Comparison of ENCODE assay signal across 37 mouse cellular contexts in genomic region chr4:137502183-137502582, GRCm38 (mm10). TPM values are rescaled to one million over a fixed set of nuclear protein-coding genes. Genes with fewer than 3 reads are reported as not detected.
DNase-seq lines count a peak whose midpoint lies in the region; ATAC-seq and TF ChIP-seq lines count a peak whose summit lies in the region.
"Had no signal": no experiment of that assay in that cellular context is flagged by ENCODE, and none has a peak within 500 bp of the region (broad histone marks: within the 10 kb centered on the region; RNA-seq: fewer than 3 reads in every experiment).

No protein-coding gene starts in this region.

- WGBS in heart, embryonic 12.5 days: 82% methylated on average over 10 of the region's 10 CpGs
- 88% methylated on average over 10 of the region's 10 CpGs for WGBS in limb, embryonic 14.5 days
- WGBS in limb, embryonic 10.5 days: 90% methylated on average over 10 of the region's 10 CpGs
- 89% methylated on average over 10 of the region's 10 CpGs for WGBS in hindbrain, embryonic 11.5 days

- H3K79me2 ChIP-seq in CH12.LX (replicated peaks; ENCODE audit: control insufficient read depth, extremely low read depth, insufficient read depth, poor library complexity, severe bottlenecking): no peaks in the 10 kb centered on the region

- no peak for TF ChIP-seq CTCF in CH12.LX (conservative IDR thresholded peaks at IDR 0.05 in 1 of 2, IDR thresholded peaks at IDR 0.05 in 1 of 2; ENCODE audit: low read depth in 2 of 2, low read length in 2 of 2)

- no peak for DNase-seq in heart, postnatal 4 days
- DNase-seq in limb, embryonic 14.5 days (ENCODE audit: low spot score): no peak
- DNase-seq in limb, embryonic 10.5 days (ENCODE audit: low spot score): no peak
- DNase-seq in CH12.LX (ENCODE audit: extremely low read depth): peak; percentile 76
- DNase-seq in splenic B cell, adult 2 months (ENCODE audit: low read depth, low spot score): peak; percentile 71
- DNase-seq in hindbrain, embryonic 11.5 days (ENCODE audit: low spot score): no peak
- DNase-seq: cerebellum, adult 8-10 months; cerebellum, postnatal 25 days; forebrain, postnatal 0 days; gastrocnemius, postnatal 14 days; kidney, adult 9 months; layer of hippocampus, postnatal 36 days; lung, postnatal 36 days; right cerebral cortex, postnatal 25 days; thymus, postnatal 14 days had no signal

- no peak for ATAC-seq in heart, embryonic 12.5 days (ENCODE audit: insufficient number of reproducible peaks, low FRiP score)
- ATAC-seq in limb, embryonic 14.5 days (ENCODE audit: low FRiP score, low read depth): no peak
- ATAC-seq in hindbrain, embryonic 11.5 days (ENCODE audit: low FRiP score): no peak
- ATAC-seq: forebrain, postnatal 0 days; intestine, postnatal 0 days; midbrain, embryonic 16.5 days had no signal

- H3K4me2 ChIP-seq in heart, embryonic 12.5 days: no peak overlapping the region
- H3K4me2 ChIP-seq in limb, embryonic 14.5 days (replicated peaks; ENCODE audit: low read depth, low read length, severe bottlenecking): no peak overlapping the region
- H3K4me2 ChIP-seq in CH12.LX (ENCODE audit: insufficient read depth, low read depth, poor library complexity, severe bottlenecking): 0 out of 2 replicates have a peak overlapping the region, but pooled peaks have one; percentile 8
- no peak overlapping the region for H3K4me2 ChIP-seq in hindbrain, embryonic 11.5 days (replicated peaks; ENCODE audit: low read depth, low read length)
- H3K4me2 ChIP-seq: embryonic facial prominence, embryonic 15.5 days; forebrain, embryonic 12.5 days; heart, embryonic 11.5 days; hindbrain, embryonic 13.5 days; liver, embryonic 11.5 days; lung, embryonic 15.5 days; midbrain, embryonic 11.5 days had no signal

- H3K9ac ChIP-seq in heart, embryonic 12.5 days: 0 out of 2 replicates have a peak overlapping the region, but pooled peaks have one; percentile 6
- H3K9ac ChIP-seq in limb, embryonic 14.5 days (ENCODE audit: low read depth, low read length, severe bottlenecking): no peak overlapping the region
- no peak overlapping the region for H3K9ac ChIP-seq in CH12.LX (ENCODE audit: insufficient read depth, low read depth)
- H3K9ac ChIP-seq in hindbrain, embryonic 11.5 days (ENCODE audit: low read depth, low read length): no peak overlapping the region
- H3K9ac ChIP-seq: embryonic facial prominence, embryonic 15.5 days; forebrain, embryonic 12.5 days; forebrain, postnatal 0 days; hindbrain, embryonic 13.5 days; lung, embryonic 15.5 days had no signal

- peaks cover 71% of the 10 kb centered on the region for H3K4me1 ChIP-seq in heart, embryonic 12.5 days (replicated peaks)
- H3K4me1 ChIP-seq in limb, embryonic 14.5 days (ENCODE audit: control insufficient read depth, insufficient read depth, low read length): peaks cover 21% of the 10 kb centered on the region
- H3K4me1 ChIP-seq in limb, embryonic 10.5 days: peaks cover 39% of the 10 kb centered on the region
- H3K4me1 ChIP-seq in CH12.LX (ENCODE audit: control insufficient read depth in 1 of 2, insufficient read depth in 2 of 2): peaks cover 38 to 72% of the 10 kb centered on the region in 2 experiments
- H3K4me1 ChIP-seq in hindbrain, embryonic 11.5 days (replicated peaks; ENCODE audit: control insufficient read depth, insufficient read depth, low read length): no peaks in the 10 kb centered on the region
- H3K4me1 ChIP-seq: forebrain, embryonic 12.5 days had no signal

- TF ChIP-seq POLR2A in limb, embryonic 14.5 days (IDR thresholded peaks at IDR 0.05; ENCODE audit: borderline replicate concordance, extremely low read depth, insufficient read depth, insufficient read length): no peak
- no peak for TF ChIP-seq POLR2A in CH12.LX (IDR thresholded peaks at IDR 0.05; ENCODE audit: low read depth, low read length)

- peak; percentile 53; the same call in 1 of the 2 replicates for TF ChIP-seq EP300 in CH12.LX (IDR thresholded peaks at IDR 0.05; ENCODE audit: low read length)

- dilution Hi-C loops in CH12.LX (cut with MboI; ENCODE audit: extremely low pct_ligation_motif_present, extremely low pct_unique_long_range_greater_than_20kb, low sequenced_read_pairs): no loop called here

- in situ Hi-C loops in CH12.LX (cut with MboI; ENCODE audit: low pct_ligation_motif_present, low pct_unique_long_range_greater_than_20kb, low sequenced_read_pairs): loop anchor here (5.0 kb wide), 1 partner anchor 35 kb away; the partner anchor contains the start of gene Hspg2

- no peaks in the 10 kb centered on the region for H3K9me3 ChIP-seq in heart, embryonic 12.5 days (replicated peaks)
- no peaks in the 10 kb centered on the region for H3K9me3 ChIP-seq in limb, embryonic 14.5 days (ENCODE audit: control insufficient read depth, low read length)
- H3K9me3 ChIP-seq in limb, embryonic 10.5 days (replicated peaks): no peaks in the 10 kb centered on the region
- no peaks in the 10 kb centered on the region for H3K9me3 ChIP-seq in CH12.LX (replicated peaks; ENCODE audit: low read length)
- H3K9me3 ChIP-seq in hindbrain, embryonic 11.5 days (ENCODE audit: control insufficient read depth, low read length): no peaks in the 10 kb centered on the region
- H3K9me3 ChIP-seq: embryonic facial prominence, embryonic 10.5 days; embryonic facial prominence, embryonic 15.5 days; forebrain, embryonic 12.5 days; hindbrain, embryonic 13.5 days; lung, embryonic 15.5 days had no signal

- no peaks in the 10 kb centered on the region for H3K27me3 ChIP-seq in heart, embryonic 12.5 days (replicated peaks)
- no peaks in the 10 kb centered on the region for H3K27me3 ChIP-seq in limb, embryonic 14.5 days (ENCODE audit: control insufficient read depth, insufficient read depth, low read length)
- H3K27me3 ChIP-seq in limb, embryonic 10.5 days (ENCODE audit: low read depth, poor library complexity, severe bottlenecking): no peaks in the 10 kb centered on the region
- no peaks in the 10 kb centered on the region for H3K27me3 ChIP-seq in CH12.LX (replicated peaks)
- no peaks in the 10 kb centered on the region for H3K27me3 ChIP-seq in splenic B cell, adult 2 months (ENCODE audit: control insufficient read depth, insufficient read depth, low read length, poor library complexity, severe bottlenecking)
- no peaks in the 10 kb centered on the region for H3K27me3 ChIP-seq in hindbrain, embryonic 11.5 days (ENCODE audit: control insufficient read depth, insufficient read depth, low read length)
- H3K27me3 ChIP-seq: embryonic facial prominence, embryonic 15.5 days; forebrain, embryonic 12.5 days; hindbrain, embryonic 13.5 days; lung, embryonic 15.5 days had no signal

- H3K36me3 ChIP-seq in heart, embryonic 12.5 days: peaks cover 59% of the 10 kb centered on the region
- peaks cover 47% of the 10 kb centered on the region for H3K36me3 ChIP-seq in limb, embryonic 14.5 days (ENCODE audit: control insufficient read depth, insufficient read depth, low read length)
- peaks cover 57% of the 10 kb centered on the region for H3K36me3 ChIP-seq in limb, embryonic 10.5 days
- peaks cover 0 to 16% of the 10 kb centered on the region in 2 experiments for H3K36me3 ChIP-seq in CH12.LX (replicated peaks in 1 of 2; ENCODE audit: control insufficient read depth in 1 of 2, insufficient read depth in 1 of 2, low read length in 1 of 2)
- no peaks in the 10 kb centered on the region for H3K36me3 ChIP-seq in splenic B cell, adult 2 months (ENCODE audit: control insufficient read depth, insufficient read depth, low read length, poor library complexity, severe bottlenecking)
- H3K36me3 ChIP-seq in hindbrain, embryonic 11.5 days (ENCODE audit: control insufficient read depth, insufficient read depth, low read length): no peaks in the 10 kb centered on the region
- H3K36me3 ChIP-seq: hindbrain, embryonic 13.5 days had no signal

- H3K4me3 ChIP-seq in heart, embryonic 12.5 days: no peak overlapping the region
- H3K4me3 ChIP-seq in limb, embryonic 14.5 days (replicated peaks; ENCODE audit: low read length): no peak overlapping the region
- no peak overlapping the region for H3K4me3 ChIP-seq in limb, embryonic 10.5 days
- no peak overlapping the region for H3K4me3 ChIP-seq in CH12.LX (replicated peaks in 1 of 3; ENCODE audit: low read depth in 2 of 3, low read length in 2 of 3, poor library complexity in 1 of 3)
- H3K4me3 ChIP-seq in hindbrain, embryonic 11.5 days (ENCODE audit: low read depth, low read length): no peak overlapping the region
- H3K4me3 ChIP-seq: embryonic facial prominence, embryonic 10.5 days; embryonic facial prominence, embryonic 15.5 days; forebrain, embryonic 12.5 days; hindbrain, embryonic 13.5 days; lung, embryonic 15.5 days had no signal

- 0 out of 2 replicates have a peak overlapping the region, but pooled peaks have one; percentile 6 for H3K27ac ChIP-seq in heart, embryonic 12.5 days (ENCODE audit: poor library complexity, severe bottlenecking)
- H3K27ac ChIP-seq in limb, embryonic 14.5 days (replicated peaks; ENCODE audit: low read depth, low read length): 0 out of 2 replicates have a peak overlapping the region, but pooled peaks have one; percentile 43
- no peak overlapping the region for H3K27ac ChIP-seq in limb, embryonic 10.5 days
- H3K27ac ChIP-seq in CH12.LX (ENCODE audit: insufficient read depth, low read depth): peak overlapping the region; percentile 29; the same call in 1 of the 2 replicates
- H3K27ac ChIP-seq in hindbrain, embryonic 11.5 days (ENCODE audit: low read depth, low read length): no peak overlapping the region
- H3K27ac ChIP-seq: embryonic facial prominence, embryonic 10.5 days; embryonic facial prominence, embryonic 15.5 days; forebrain, embryonic 12.5 days; hindbrain, embryonic 13.5 days; lung, embryonic 15.5 days had no signal

- TF ChIP-seq RAD21 in CH12.LX (IDR thresholded peaks at IDR 0.05; ENCODE audit: low read depth, low read length): no peak

RNA-seq across cellular contexts. Expression of gene Hspg2, which starts 33.6 kb away (rescaled TPM):
- polyA plus RNA-seq in heart, embryonic 12.5 days (2016; fragmentation: Nextera tagmentation; extraction: Ambion mirVana): 51.8 and 61.5 TPM in 2 replicates
- total RNA-seq in heart, postnatal 4 days (2021): 100 to 1,000 TPM; 467 to 506 TPM
- polyA plus RNA-seq in limb, embryonic 14.5 days (2012; rRNA removed): 97.4 and 126 TPM in 2 replicates
- polyA plus RNA-seq in limb, embryonic 14.5 days (2014; fragmentation: Nextera tagmentation; extraction: Ambion mirVana): 65.6 and 68.4 TPM in 2 replicates
- polyA plus RNA-seq in limb, embryonic 10.5 days (2016; fragmentation: Nextera tagmentation; extraction: Ambion mirVana): 20.8 and 23.3 TPM in 2 replicates
- total RNA-seq in CH12.LX (2012; rRNA removed) (3.1 and 5.5 TPM in 2 replicates), CH12.LX (2014; rRNA removed) (0.82 and 1.3 TPM in 2 replicates)
- 10.7 and 14.0 TPM in 2 replicates for polyA plus RNA-seq in CH12.LX (2012; ENCODE audit: insufficient read length, low read depth)
- 14.7 and 18.1 TPM in 2 replicates for polyA plus RNA-seq in hindbrain, embryonic 11.5 days (2014; fragmentation: Nextera tagmentation; extraction: Ambion mirVana)

RNA-seq across cellular contexts. Expression of gene 1700013G24Rik, which starts 49.1 kb away (rescaled TPM):
- polyA plus RNA-seq in heart, embryonic 12.5 days (2016; fragmentation: Nextera tagmentation; extraction: Ambion mirVana): not detected in 2 replicates
- total RNA-seq in heart, postnatal 4 days (2021): not detected
- 0.23 and 0.26 TPM in 2 replicates for polyA plus RNA-seq in limb, embryonic 14.5 days (2012; rRNA removed)
- polyA plus RNA-seq in limb, embryonic 14.5 days (2014; fragmentation: Nextera tagmentation; extraction: Ambion mirVana): 0.30 TPM in 1 of 2 replicates, not detected in the other
- polyA plus RNA-seq in limb, embryonic 10.5 days (2016; fragmentation: Nextera tagmentation; extraction: Ambion mirVana): not detected in 2 replicates
- total RNA-seq in CH12.LX (2012; rRNA removed) (not detected in 2 replicates), CH12.LX (2014; rRNA removed) (not detected in 2 replicates)
- not detected in 2 replicates for polyA plus RNA-seq in CH12.LX (2012; ENCODE audit: insufficient read length, low read depth)
- polyA plus RNA-seq in hindbrain, embryonic 11.5 days (2014; fragmentation: Nextera tagmentation; extraction: Ambion mirVana): not detected in 2 replicates
- total RNA-seq: adrenal gland, adult 18-20 months; adrenal gland, postnatal 25 days; forebrain, postnatal 0 days; gastrocnemius, postnatal 14 days; granulocyte monocyte progenitor cell, adult 5-6 weeks; layer of hippocampus, postnatal 36 days; megakaryocyte, adult 5-6 weeks; neutrophil, adult 5-6 weeks had no signal
- polyA plus RNA-seq: embryonic facial prominence, embryonic 10.5 days; embryonic facial prominence, embryonic 15.5 days; forebrain, embryonic 12.5 days; forebrain, postnatal 0 days; heart, embryonic 11.5 days; hindbrain, embryonic 13.5 days; intestine, postnatal 0 days; large intestine, adult 2 months; limb, embryonic 11.5 days; liver, embryonic 11.5 days; liver, embryonic 16.5 days; lung, embryonic 15.5 days; midbrain, embryonic 11.5 days; midbrain, embryonic 16.5 days; neural tube, embryonic 11.5 days; stomach, embryonic 16.5 days; urinary bladder, adult 2 months had no signal

Comparison
In these comparisons a context has a peak if more than half of its experiments do, and no peak if none do; other contexts are left out.
1. H3K27ac ChIP-seq: peak in heart, embryonic 12.5 days (single experiment), limb, embryonic 14.5 days (single experiment) and CH12.LX (single experiment); none in limb, embryonic 10.5 days (single experiment) and hindbrain, embryonic 11.5 days (single experiment).
2. DNase-seq: peak in CH12.LX (single experiment) and splenic B cell, adult 2 months (single experiment); none in heart, postnatal 4 days (single experiment), limb, embryonic 14.5 days (single experiment), limb, embryonic 10.5 days (single experiment) and hindbrain, embryonic 11.5 days (single experiment).